Mouse (Mus musculus): Measurements from ENCODE around the gene Cir1. TPM values are rescaled to one million over a fixed set of nuclear protein-coding genes. Genes with fewer than 3 reads are reported as not detected.

The Cir1 gene
- total RNA-seq (2015) (11.3 and 14.8 TPM in 2 replicates), total RNA-seq (2017) (9.7 and 20.9 TPM in 2 replicates)

- peak; percentile 92 for ATAC-seq (replicated peaks; ENCODE audit: poor library complexity)
Observed at GRCm38 (mm10) chr2:73312152-73313116, at the start of gene Cir1, which contains the start of gene Scrn3. Gene Cir1 (minus strand): TSS chr2:73312701. Gene Scrn3 (plus strand): TSS chr2:73312601.

- 0 out of 2 replicates have a peak, but pooled peaks have one; percentile 9 for ATAC-seq (replicated peaks; ENCODE audit: poor library complexity)
Observed at GRCm38 (mm10) chr2:73360536-73360935, 48.0 kb upstream of the Cir1 start.

- ATAC-seq (replicated peaks; ENCODE audit: poor library complexity): peak; percentile 86
Observed at GRCm38 (mm10) chr2:73359941-73360340, 47.4 kb upstream of the Cir1 start.

DNA sequence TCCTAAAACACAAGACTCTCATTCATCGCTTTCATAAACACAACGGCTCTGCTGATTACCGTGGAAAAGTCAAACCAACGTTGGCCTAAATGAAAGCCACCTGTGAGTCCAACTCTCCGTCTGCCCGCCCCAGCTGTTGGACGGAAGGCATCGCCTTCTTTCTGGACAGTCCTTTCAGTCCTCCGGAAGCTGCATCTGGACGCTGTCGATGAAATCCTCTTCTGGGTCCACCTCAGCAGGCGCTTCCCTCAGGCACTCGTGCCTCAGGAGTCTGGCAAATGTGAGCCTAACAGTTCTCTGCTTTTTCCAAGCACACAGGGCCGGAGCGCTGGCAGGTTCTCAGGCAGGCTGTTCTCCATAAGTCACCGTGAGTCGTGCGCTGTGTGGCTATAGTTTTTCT is 44.5 kb upstream of the Cir1 start:
- ATAC-seq (replicated peaks; ENCODE audit: poor library complexity): no peak

DNA sequence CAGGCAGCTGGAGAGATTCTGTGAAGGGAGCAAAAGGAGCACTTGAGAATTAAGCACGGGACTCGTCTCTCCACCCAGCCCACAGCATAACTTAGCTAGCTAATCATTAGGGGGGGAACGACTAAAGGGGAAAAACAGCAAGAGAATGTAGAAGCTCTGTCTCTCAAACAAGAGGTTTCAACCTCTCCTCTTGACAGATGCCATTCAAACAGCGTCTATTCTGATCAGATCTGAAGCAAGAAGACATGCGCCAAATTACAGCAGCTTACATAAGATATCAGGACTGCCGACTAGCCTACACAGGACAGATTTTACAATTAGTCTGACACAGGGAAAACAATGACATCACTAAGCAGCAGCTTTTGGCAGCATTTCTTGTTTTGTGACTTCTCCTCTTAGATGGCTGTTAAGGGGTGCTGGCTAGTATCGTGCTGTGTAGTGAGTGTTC is 39.5 kb upstream of the Cir1 start:
- no peak for ATAC-seq (replicated peaks; ENCODE audit: poor library complexity)

DNA sequence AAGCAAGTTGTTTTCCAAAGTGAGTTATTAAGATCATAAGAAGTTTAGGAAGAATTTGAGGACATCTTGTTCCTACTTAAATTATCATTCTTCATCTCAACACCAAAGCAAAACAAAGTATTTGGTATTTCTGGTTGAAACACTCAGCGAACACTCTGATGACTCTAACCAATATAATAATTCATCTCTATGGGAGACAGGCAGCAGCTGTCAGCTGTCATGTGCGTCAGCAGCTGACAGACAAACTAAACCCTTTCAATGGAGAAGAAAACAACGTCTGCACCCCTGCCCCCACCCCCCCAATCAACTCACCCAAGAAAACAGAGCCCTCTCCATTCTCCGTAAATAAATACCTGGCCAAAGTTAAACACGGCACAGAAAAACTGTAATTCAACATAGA is 39.0 kb upstream of the Cir1 start:
- no peak for ATAC-seq (replicated peaks; ENCODE audit: poor library complexity)

- ATAC-seq (replicated peaks; ENCODE audit: poor library complexity): no peak
Observed at GRCm38 (mm10) chr2:73348221-73348620, 35.7 kb upstream of the Cir1 start.

GRCm38 (mm10) chr2:73347766-73348165 is 35.3 kb upstream of the Cir1 start:
- ATAC-seq (replicated peaks; ENCODE audit: poor library complexity): no peak

GRCm38 (mm10) chr2:73347136-73347535 is 34.6 kb upstream of the Cir1 start:
- no peak for ATAC-seq (replicated peaks; ENCODE audit: poor library complexity)

DNA sequence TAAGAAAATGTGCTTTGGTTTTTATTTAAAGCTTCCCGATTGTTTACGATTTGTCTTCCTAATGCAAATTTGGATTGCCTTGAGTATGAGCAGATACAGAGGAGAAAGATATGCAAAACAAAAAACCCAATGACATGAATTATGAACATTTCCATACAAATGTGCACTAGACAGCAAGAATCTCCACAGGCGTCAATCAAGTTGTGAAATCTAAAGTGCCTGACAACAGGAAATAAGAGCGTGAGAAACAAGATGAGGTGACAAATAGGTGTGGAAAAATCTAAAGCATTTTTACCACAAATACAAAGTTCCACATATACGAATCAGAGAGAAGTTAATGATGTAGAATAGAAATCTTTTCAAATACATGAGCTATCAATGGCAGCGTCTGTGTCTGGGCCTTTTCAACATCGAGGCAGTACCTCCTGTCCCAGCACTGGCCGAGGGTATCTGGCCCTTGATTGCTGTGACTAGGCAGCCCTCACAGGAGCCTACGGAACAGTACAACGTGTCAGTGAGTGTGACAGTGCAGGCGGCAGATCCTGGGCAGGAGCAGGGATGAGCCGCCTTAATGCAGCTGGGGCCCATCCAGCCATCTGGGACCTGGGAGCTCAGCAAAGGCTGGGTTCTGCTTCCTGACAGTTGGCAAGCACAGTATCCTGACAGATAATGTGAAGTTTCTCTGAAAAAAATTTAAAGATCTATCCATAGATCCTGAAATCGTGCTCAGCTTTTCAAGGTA is 34.0 kb upstream of the Cir1 start:
- no peak for ATAC-seq (replicated peaks; ENCODE audit: poor library complexity)

DNA sequence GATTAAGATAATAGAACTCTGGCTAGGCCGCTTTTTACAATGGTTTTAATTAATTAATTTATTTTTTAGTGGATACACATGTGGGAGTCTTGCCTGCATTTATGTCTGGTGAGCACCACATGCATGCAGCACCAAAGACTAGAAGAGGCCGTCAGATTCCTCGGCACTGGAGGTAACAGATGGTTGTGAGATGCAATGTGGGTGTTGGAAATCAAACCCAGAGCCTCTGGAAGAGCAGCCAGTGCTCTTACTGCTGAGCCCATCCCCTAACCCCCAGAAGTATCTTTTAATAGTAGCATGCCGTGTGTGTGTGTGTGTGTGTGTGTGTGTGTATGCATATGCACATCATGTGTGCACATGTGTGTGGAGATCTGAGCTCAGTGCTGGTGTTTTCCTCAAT is 32.7 kb upstream of the Cir1 start:
- ATAC-seq (replicated peaks; ENCODE audit: poor library complexity): no peak

GRCm38 (mm10) chr2:73343701-73344100 is 31.2 kb upstream of the Cir1 start:
- ATAC-seq (replicated peaks; ENCODE audit: poor library complexity): no peak

DNA sequence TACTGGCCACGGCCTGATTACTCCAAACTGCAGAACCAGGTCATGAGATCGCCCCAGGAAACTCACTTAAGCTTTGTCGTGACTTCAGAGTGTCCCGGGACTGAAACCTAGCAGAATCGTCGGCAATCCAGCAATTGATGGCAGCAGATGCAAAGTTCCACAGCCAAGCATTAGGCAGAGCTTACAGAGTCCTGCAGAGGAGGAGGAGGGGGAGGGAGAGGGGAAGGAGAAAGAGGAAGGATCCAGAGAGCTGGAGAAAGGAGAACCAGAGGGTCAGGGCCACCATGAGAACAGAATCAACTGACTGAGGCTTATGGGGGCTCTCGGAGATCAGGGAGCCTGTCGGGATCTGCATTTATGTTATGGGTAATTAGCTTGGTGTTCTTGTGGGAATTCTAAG is 25.9 kb upstream of the Cir1 start:
- ATAC-seq (replicated peaks; ENCODE audit: poor library complexity): peak; percentile 75

DNA sequence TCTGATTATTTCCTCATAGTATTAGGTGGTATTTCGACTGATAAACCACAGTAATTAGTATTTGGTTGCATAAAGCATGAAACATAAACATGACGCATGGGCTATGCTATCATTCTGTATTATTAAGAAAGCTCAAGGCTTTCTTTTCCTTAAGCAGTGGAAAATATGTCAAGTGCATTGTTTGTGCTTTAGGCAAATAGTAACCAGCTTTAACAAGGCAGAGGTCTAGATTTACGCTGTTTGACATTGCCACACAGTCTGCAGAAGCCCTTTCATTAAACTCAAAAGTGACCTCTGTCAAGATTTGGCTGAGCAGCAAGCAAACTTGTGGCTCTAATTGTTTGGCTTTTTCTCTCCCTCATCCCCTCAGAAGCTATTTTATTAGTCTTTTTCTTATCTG is 23.4 kb upstream of the Cir1 start:
- no peak for ATAC-seq (replicated peaks; ENCODE audit: poor library complexity)

DNA sequence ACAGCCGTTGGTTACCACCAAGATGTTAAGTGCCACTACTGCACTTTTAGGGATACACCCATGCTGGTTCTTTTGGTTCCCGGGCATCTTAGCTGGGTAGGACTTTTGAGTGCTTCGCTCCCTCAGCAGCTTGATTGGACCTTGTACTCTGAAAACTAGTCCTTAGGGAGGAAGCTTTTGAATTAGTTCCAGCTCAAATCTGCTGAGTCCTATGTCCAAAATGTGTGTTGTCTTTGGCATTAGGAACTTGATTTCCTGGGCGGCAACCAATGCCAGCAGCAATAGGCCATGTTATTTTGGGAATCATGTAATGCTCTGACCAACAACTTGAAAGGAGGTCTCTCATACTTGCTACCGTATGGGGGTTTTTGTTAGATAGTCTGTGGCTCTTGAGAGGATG is 13.4 kb upstream of the Cir1 start:
- no peak for ATAC-seq (replicated peaks; ENCODE audit: poor library complexity)

DNA sequence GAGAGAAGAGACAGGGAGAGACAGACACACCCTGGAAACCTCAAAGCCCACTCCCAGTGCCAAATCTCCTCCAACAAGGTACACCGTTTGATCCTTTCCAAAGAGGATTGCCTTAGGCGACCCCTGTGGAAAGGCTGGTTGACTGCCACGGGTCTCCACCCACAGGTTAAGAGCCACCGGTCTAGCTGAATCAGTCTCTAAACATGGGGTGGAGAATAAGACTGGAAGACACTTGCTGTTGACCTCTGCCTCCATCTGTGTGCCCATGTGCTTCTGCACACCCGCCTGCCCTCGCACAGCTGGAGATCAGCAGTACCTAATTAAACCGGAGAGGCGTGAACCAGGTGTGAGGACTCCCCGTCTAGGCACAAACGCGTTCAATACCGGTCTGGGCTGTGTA is 10.5 kb upstream of the Cir1 start:
- ATAC-seq (replicated peaks; ENCODE audit: poor library complexity): no peak

DNA sequence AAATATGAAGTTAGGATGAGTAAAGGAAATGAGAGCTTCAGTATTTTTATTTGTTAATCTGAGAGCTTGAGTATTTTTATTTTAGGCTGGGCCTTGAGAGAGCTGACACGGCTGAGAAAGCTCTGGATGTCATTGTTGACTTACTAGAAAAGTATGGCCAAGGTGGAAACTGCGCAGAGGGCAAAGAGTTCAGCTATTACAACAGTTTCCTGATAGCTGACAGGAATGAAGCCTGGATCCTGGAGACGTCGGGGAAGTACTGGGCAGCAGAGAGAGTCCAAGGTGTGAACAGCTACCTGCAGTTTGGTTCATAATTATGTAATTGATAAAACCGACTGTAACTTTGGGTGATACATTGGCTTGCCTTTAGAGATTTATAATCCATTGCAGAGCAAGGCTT is 6.7 kb upstream of the Cir1 start:
- ATAC-seq (replicated peaks; ENCODE audit: poor library complexity): no peak

DNA sequence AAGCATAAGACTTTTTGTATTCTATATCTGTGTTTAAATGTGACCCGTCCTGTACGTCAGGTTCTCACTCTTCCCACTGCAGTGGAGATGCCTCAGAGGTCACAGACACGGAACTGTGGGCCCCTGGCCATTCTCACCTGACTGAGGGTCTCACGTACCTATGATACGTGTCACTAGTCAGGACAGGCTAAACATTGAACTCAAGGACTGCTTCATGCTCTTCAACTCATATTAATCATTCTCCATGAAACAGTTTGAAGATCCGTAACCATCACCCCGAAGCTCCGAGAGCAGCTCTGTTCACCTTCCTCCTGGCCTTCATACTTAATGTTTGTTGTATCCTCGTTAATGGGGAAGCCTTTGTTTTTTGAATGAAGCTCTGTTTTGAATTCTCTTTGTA is 4.9 kb upstream of the Cir1 start:
- no peak for ATAC-seq (replicated peaks; ENCODE audit: poor library complexity)

- no peak for ATAC-seq (replicated peaks; ENCODE audit: poor library complexity)
Observed at GRCm38 (mm10) chr2:73314311-73314710, 1.8 kb upstream of the Cir1 start.

DNA sequence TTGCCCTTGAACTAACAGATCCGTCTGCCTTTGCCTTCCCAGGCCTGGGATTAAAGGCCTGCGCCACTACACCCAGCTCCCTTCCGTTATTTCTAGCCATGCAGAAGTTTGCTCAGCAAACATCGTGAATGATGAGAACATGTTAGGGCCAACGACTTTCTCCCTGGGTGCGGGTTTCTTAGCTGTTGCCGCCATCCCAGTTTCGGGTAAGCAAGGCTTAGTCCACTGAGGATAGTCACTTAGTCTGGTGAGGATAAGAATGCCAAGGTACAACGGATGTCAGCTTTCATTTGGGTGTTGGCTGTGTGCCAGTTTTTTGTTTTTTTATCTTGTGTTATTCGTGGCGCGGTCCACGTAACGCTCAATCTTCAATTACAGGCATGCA is 608 bp upstream of the Cir1 start:
- peak; percentile 59 for ATAC-seq (replicated peaks; ENCODE audit: poor library complexity)

GRCm38 (mm10) chr2:73306006-73306405 is 6.5 kb downstream of the Cir1 start:
- ATAC-seq (replicated peaks; ENCODE audit: poor library complexity): no peak

DNA sequence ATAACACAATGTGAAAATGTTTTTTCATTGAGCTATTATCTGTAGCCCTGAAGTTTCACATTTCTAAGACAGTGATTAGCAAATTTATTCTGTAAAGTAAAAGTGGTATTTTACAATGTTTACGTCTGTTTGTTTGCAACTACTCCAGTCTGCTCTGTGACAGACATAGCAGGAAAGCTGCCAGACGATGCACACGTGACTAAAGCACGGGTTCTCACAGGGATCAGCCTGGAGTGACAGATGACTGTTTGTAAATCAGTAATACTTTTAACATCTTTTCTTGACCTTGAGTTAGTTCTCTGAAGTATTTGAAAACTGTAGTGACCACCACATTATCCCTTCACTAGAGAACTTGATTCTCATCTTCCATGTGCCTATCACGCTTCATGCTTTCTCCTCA is 8.0 kb downstream of the Cir1 start:
- no peak for ATAC-seq (replicated peaks; ENCODE audit: poor library complexity)
